Mouse (Mus musculus) limb, embryonic 14.5 days (tissue): ENCODE measurements around the gene Bcl11a. TPM values are rescaled to one million over a fixed set of nuclear protein-coding genes. Genes with fewer than 3 reads are reported as not detected.

Source experiments
- ATAC-seq: fragments of 200-750 bp; cut with Nextera tagmentation; 2 replicates; pipeline ENCODE4 v1.8.0; 2017; ENCODE audit warnings: low read depth, moderate number of reproducible peaks, moderate TSS enrichment; ENCODE audit not compliant: low FRiP score
- DNase-seq: peaks from one replicate; pipeline ENCODE4 v3.0.0-alpha.2; 2015; ENCODE audit warnings: low spot score
- H3K27ac ChIP-seq: fragments of 300-500 bp; sonication (generic); replicated peaks from 2 replicates; pipeline ENCODE4 v1.5.1; 2014; ENCODE audit warnings: low read depth, mild to moderate bottlenecking, low read length, moderate library complexity, mixed read lengths
- H3K27me3 ChIP-seq: fragments of 300-500 bp; sonication (generic); 2 replicates; pipeline ENCODE4 v1.6.1; 2014; ENCODE audit warnings: low read length, mixed read lengths; ENCODE audit not compliant: control insufficient read depth, insufficient read depth
- H3K36me3 ChIP-seq: fragments of 300-500 bp; sonication (generic); 2 replicates; pipeline ENCODE4 v1.6.1; 2014; ENCODE audit warnings: mild to moderate bottlenecking, low read length, moderate library complexity, mixed read lengths; ENCODE audit not compliant: control insufficient read depth, insufficient read depth
- H3K4me1 ChIP-seq: fragments of 300-500 bp; sonication (generic); 2 replicates; pipeline ENCODE4 v1.6.1; 2014; ENCODE audit warnings: antibody characterized with exemption, low read length, mixed read lengths; ENCODE audit not compliant: control insufficient read depth, insufficient read depth
- H3K4me2 ChIP-seq: fragments of 300-500 bp; sonication (generic); replicated peaks from 2 replicates; pipeline ENCODE4 v1.6.1; 2014; ENCODE audit warnings: low read depth, mild to moderate bottlenecking, low read length, moderate library complexity; ENCODE audit not compliant: severe bottlenecking
- H3K4me3 ChIP-seq: fragments of 300-500 bp; sonication (generic); replicated peaks from 2 replicates; pipeline ENCODE4 v1.5.1; 2014; ENCODE audit warnings: low read length
- H3K9ac ChIP-seq: fragments of 300-500 bp; sonication (generic); 2 replicates; pipeline ENCODE4 v1.6.1; 2014; ENCODE audit warnings: mild to moderate bottlenecking, low read depth, low read length, moderate library complexity; ENCODE audit not compliant: severe bottlenecking
- H3K9me3 ChIP-seq: fragments of 300-500 bp; sonication (generic); 2 replicates; pipeline ENCODE4 v1.6.1; 2016; ENCODE audit warnings: low read length; ENCODE audit not compliant: control insufficient read depth
- POLR2A ChIP-seq: fragments of 200-500 bp; IDR thresholded peaks from 2 replicates; pipeline ENCODE4 v1.8.0; 2012; ENCODE audit warnings: inconsistent platforms, mild to moderate bottlenecking, moderate library complexity, borderline replicate concordance; ENCODE audit not compliant: insufficient read depth, insufficient read length; ENCODE audit errors: extremely low read depth
- WGBS: fragments of 180-500 bp; shearing (Covaris S2); extraction: QIAGEN DNeasy Blood & Tissue Kit; methylation state at CpG from one replicate; pipeline ENCODE4 v1.1.7; 2014; 5-methylcytosine and 5-hydroxymethylcytosine counted together
- polyA plus RNA-seq, 2 experiments: library from polyadenylated mRNA; depleted of rRNA in 1 of 2; stranded (reverse) in 1 of 2; unstranded in 1 of 2; fragments of >200 nt; fragmentation: Nextera tagmentation in 1 of 2; extraction: Ambion mirVana in 1 of 2; gene quantifications; 2 replicates each; pipeline versions ENCODE4 v1.2.1 to v1.2.3; 2012 to 2014

The Bcl11a gene
- polyA plus RNA-seq, 2 experiments, result 33.8 to 61.7 TPM

GRCm38 (mm10) chr11:24099886-24100293, 22.0 kb downstream of the Bcl11a start:
- no peak overlapping the region for H3K9ac ChIP-seq
- ATAC-seq (no peak), DNase-seq (peak; percentile 68)
- no peak for TF ChIP-seq POLR2A
- H3K4me2 ChIP-seq, result peak overlapping the region; percentile 34
- H3K9me3 ChIP-seq, result no peaks in the 10 kb centered on the region
- H3K27ac ChIP-seq, result peak overlapping the region; percentile 14; the same call in 1 of the 2 replicates
- H3K36me3 ChIP-seq, result peaks cover 4% of the 10 kb centered on the region; the same call in 1 of the 2 replicates
- 0 out of 2 replicates have a peak overlapping the region, but pooled peaks have one; percentile 13 for H3K4me3 ChIP-seq
- no peaks in the 10 kb centered on the region for H3K27me3 ChIP-seq
- H3K4me1 ChIP-seq, result peaks cover 76% of the 10 kb centered on the region
- WGBS, result 31% methylated on average over 7 of the region's 7 CpGs

DNA sequence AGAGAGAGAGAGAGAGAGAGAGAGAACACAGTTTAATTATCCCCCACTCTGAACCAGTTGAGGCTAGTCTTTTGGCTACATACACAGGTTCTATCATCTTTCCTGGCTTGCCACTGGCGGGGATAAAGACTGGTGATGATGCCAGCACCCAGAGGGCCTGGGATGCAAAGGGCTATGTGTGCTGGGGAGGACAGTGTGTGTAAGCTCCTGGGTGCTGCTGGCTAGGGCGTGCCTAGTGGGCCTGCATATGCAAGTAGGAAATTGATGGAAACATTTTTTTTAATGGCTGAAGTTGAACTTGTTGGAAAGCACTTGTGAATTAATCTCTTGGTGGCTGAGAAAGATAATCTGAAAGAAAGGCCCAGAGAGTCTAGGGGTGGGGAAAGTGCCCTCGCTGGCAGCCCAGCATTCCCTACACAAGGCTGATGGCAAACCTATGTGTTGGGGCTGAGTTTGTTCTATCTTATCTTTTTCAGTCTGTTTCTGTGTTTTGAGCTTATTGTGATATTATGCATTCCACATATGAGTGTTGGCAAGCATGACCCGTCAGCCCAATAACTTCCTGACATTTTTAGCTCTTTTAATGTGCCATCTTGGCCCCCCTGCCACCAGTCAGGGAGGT, 22.7 kb downstream of the Bcl11a start:
- Histone ChIP-seq H3K9ac (no peak overlapping the region), H3K27me3 (no peaks in the 10 kb centered on the region), H3K4me2 (no peak overlapping the region), H3K9me3 (no peaks in the 10 kb centered on the region), H3K27ac (no peak overlapping the region), H3K4me3 (no peak overlapping the region), H3K4me1 (peaks cover 70% of the 10 kb centered on the region), H3K36me3 (peaks cover 4% of the 10 kb centered on the region; the same call in 1 of the 2 replicates)
- ATAC-seq, result no peak
- 55% methylated on average over 4 of the region's 4 CpGs for WGBS
- no peak for TF ChIP-seq POLR2A
- DNase-seq, result no peak

GRCm38 (mm10) chr11:24101625-24102024, 23.8 kb downstream of the Bcl11a start:
- no peak overlapping the region for H3K9ac ChIP-seq
- H3K4me1 ChIP-seq, result peaks cover 61% of the 10 kb centered on the region
- WGBS, result 80% methylated on average over 3 of the region's 3 CpGs
- TF ChIP-seq POLR2A, result no peak
- H3K9me3 ChIP-seq, result no peaks in the 10 kb centered on the region
- ATAC-seq (no peak), DNase-seq (no peak)
- peaks cover 4% of the 10 kb centered on the region; the same call in 1 of the 2 replicates for H3K36me3 ChIP-seq
- no peak overlapping the region for H3K27ac ChIP-seq
- no peak overlapping the region for H3K4me3 ChIP-seq
- no peaks in the 10 kb centered on the region for H3K27me3 ChIP-seq
- H3K4me2 ChIP-seq, result no peak overlapping the region

DNA sequence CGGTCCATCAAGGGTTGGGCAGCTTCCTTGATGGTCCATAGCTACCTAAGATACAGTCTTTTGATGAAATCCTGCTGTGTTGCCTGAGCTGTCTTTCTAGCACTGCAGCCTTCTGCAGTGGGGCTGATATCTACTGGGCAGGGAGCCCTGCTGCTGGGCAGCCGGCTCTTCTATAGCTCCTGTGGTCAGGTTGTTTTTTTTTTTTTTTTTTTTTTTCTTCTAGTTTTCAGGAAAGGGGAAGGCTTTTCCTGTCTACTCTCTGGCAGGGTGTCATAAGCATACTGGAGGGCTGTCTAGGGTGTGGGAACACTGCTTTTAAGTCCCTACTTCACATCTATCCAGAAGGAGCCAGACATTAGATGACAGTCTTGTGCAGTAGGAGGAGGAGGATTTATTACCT, 24.5 kb downstream of the Bcl11a start:
- 53% methylated on average over 2 of the region's 2 CpGs for WGBS
- Histone ChIP-seq H3K4me2 (no peak overlapping the region), H3K27ac (no peak overlapping the region), H3K27me3 (no peaks in the 10 kb centered on the region), H3K4me3 (no peak overlapping the region), H3K9me3 (no peaks in the 10 kb centered on the region), H3K9ac (no peak overlapping the region), H3K36me3 (peaks cover 4% of the 10 kb centered on the region; the same call in 1 of the 2 replicates), H3K4me1 (peaks cover 53% of the 10 kb centered on the region)
- TF ChIP-seq POLR2A, result no peak
- DNase-seq (no peak), ATAC-seq (no peak)

GRCm38 (mm10) chr11:24103128-24103742, 25.4 kb downstream of the Bcl11a start:
- ATAC-seq, result no peak
- TF ChIP-seq POLR2A, result no peak
- no peak overlapping the region for H3K9ac ChIP-seq

More at GRCm38 (mm10) chr11:24103128-24103742, 25.4 kb downstream of the Bcl11a start:
- Histone ChIP-seq H3K4me3 (no peak overlapping the region), H3K4me1 (peaks cover 45% of the 10 kb centered on the region), H3K27ac (no peak overlapping the region), H3K36me3 (peaks cover 4% of the 10 kb centered on the region; the same call in 1 of the 2 replicates), H3K9me3 (no peaks in the 10 kb centered on the region), H3K4me2 (no peak overlapping the region), H3K27me3 (no peaks in the 10 kb centered on the region)
- WGBS, result 81% methylated on average over 6 of the region's 6 CpGs
- DNase-seq, result no peak
